Mouse (Mus musculus): ENCODE measurements around the gene Rhbdd2.
A peak's percentile ranks its signal among the peaks of the same experiment; 100 is the strongest.
"Not testable (repeated sequence)": the region's sequence is repeated elsewhere in the genome, so short reads cannot be mapped to it uniquely, and the experiment has no call there.

Gene Rhbdd2

DNA sequence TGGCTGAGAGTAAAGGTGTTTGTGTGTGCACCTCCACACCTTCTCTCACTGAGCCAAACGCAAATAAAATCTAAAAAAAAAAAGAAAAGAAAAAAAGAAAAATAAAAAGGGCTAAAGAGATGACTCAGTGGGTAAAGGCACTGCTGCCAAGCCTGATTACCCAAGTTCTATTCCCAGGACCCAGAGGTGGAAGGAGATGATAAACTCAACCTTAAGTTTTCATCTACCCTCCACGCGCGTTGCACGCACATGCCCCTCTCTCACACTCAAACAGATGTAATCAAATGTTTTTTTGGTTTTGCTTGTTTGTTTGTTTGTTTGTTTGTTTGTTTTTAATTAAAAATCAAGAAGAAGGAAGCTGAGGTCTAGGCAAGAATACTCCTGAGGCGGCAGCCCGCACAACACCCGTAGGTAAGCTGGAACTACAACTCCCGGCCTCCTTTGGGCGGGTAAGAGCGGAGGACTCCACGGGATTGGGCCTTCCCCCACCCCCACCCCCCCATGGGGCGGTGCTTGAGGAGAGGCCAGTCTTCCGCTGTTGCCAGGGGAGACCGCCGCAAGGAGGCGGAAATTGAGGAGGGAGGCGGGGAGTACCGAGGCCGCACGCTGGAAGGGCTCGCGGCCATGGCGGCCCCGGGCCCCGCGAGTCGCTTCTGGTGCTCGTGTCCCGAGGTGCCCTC, at the start of gene Rhbdd2:
Rhbdd2 (plus strand) TSS at position 502 of the 680 bp plus-strand sequence.
- DNase-seq (ENCODE audit: low spot score): peak; percentile 96

DNA sequence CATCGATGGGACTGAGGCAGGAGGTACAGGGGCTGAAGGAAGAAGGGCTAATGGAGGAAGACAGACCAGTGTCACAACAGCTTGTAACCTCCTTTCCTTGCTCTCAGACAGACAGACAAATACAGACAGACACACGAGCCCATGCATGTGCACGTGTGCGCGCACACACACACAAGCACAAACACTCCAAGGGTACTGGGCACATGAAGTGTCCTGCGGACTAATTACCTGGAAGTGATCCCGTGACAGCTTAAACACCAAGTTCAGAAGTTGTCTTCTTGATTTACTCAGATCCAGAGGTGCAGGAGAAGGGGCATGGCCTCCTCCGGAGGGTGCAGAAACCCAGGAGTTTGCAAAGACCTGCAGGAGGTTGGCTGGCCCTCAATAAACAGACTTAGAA, 46.7 kb upstream of the Rhbdd2 start:
- no peak for DNase-seq (ENCODE audit: low spot score)

DNA sequence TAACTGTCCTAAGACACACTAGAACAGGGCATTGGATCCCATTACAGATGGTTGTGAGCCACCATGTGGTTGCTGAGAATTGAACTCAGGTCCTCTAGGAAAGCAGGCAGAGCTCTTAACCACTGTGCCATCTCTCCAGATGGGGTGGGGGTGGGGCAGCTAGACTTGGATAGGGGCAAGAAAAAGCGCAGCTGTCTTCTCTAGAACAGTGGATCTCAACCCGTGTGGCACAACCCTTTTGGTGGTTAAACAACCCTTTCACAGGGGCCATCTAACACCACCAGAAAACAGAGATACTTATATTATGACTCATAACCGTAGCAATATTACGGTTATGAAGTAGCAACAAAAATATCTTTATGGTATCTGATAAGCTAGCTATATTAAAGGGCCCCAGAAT, 44.7 kb upstream of the Rhbdd2 start:
- no peak for DNase-seq (ENCODE audit: low spot score)

DNA sequence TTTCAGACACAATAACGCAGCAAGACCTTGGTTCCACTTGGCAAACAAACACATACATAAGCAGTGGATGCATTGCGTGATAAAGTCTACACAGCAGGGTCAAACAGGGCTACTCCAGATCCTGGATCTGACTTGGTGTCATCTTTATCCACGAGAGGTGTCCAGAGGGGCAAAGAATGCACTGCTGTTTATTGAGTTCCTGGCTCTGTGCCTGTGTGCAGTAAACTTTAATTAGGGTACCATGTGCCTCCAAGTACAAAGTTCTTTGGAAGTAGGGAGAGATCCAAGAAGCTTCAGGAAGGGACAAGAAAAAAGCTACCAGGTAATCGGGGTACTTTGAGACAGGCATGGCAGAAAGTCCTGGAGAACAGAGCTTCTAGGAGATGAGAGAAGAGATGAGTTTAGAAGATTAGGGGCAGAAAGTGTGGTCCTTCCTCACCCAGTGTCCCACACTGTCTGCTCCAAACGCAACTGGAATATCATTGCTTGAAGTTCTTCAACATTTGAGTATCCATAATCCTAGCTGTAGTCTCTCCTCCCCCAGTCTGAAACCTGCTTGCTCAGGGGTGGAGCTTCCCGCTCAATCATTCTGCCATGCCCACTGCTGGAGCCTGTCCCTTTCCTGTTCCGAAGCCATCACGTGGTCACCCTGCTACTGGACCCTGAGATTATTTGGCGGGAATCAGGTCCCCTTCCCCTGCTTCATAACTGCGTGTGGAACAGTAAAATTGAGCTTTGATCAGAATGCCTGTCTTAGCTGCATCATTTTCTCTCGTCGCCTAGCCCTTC, 42.2 kb upstream of the Rhbdd2 start:
- no peak for DNase-seq (ENCODE audit: low spot score)

DNA sequence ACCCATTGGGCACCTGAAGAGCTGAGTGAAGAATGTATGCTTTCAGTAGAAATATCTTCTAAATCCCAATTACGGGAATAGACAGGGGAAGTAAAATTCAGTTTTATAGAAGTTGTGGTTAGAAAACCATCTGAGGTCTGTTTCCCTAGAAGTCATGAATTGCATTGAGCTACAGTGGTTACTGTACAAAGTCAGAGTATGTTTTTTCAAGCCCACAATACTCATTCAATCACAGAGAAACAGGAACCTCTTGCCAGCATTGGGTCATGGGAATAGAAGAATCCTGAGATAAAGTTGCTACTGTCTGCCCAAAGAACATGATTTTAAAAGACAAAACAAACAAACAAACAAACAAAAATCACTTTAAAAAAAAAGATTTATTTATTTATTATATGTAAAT, 27.8 kb upstream of the Rhbdd2 start:
- not testable (repeated sequence) for DNase-seq (ENCODE audit: low spot score)

DNA sequence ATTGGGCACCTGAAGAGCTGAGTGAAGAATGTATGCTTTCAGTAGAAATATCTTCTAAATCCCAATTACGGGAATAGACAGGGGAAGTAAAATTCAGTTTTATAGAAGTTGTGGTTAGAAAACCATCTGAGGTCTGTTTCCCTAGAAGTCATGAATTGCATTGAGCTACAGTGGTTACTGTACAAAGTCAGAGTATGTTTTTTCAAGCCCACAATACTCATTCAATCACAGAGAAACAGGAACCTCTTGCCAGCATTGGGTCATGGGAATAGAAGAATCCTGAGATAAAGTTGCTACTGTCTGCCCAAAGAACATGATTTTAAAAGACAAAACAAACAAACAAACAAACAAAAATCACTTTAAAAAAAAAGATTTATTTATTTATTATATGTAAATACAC, 25.7 kb upstream of the Rhbdd2 start:
- not testable (repeated sequence) for DNase-seq (ENCODE audit: low spot score)

DNA sequence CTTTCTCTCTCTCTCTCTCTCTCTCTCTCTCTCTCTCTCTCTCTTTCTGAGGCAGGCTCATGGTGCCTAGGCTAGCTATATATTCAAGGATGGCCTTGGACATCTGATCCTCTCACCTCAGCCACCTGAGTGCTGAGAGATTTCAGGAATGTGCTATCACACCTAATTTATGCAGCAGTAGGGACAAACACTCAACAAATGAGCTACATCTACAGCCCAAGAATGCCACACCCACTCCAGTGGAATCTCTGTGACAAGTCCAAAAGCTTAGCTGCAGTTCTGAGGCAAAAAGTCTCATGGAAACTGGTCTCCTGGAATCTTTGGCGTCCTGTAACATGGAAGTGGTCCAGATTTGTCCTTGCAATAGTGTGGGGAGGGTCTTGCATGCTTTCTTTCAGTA, 24.8 kb upstream of the Rhbdd2 start:
- no peak for DNase-seq (ENCODE audit: low spot score)

DNA sequence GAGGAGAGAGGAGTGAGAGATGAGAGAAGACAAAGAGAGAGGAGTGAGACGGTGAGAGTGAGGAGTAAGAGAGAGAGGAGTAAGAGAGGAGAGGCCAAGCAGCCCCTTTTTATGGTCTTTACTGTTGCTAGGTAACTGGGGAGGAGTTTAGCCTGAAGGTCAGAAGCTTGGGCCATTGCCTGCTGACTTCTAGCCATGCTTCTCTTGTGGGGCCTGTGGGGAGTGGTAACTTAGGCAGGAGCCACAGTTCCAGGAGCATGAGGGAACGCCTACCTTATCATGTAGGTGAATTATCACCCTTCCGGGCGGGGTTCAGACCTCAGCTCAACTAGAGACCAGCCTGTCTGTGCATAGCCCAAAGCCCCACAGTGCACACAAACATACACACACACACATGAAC, 22.6 kb upstream of the Rhbdd2 start:
- DNase-seq (ENCODE audit: low spot score): no peak

DNA sequence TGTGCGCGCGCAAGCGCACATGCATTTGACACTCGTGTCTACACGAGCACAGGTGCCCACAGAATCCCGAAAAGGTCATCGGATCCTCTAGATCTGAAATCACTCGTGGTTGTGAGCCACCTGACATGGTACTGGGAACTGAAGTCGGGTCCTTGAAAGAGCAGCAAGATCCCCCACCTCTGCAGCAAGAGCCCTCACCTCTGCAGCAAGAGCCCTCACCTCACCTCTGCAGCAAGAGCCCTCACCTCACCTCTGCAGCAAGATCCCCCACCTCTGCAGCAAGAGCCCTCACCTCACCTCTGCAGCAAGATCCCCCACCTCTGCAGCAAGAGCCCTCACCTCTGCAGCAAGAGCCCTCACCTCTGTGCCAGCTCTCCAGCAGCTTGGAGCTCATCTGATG, 12.7 kb upstream of the Rhbdd2 start:
- not testable (repeated sequence) for DNase-seq (ENCODE audit: low spot score)

DNA sequence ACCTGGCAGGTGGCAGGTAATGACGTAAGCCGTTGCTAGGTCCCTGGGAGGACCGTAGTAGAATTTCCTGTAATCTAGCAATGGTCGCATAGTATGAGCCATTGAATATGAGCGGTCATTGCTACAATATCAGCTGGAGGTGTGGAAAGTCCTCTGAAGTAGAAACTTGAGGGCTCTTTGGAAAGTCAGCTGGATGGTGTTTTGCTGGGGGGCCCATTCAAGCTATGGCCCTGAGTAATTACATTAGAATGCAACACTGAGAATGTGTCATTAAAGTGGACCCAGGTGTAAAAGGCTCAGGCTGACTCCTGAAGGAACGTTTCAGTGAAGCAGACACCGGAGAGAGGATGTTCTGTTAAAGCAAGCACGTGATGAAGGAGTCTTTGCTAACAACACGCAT, 11.9 kb upstream of the Rhbdd2 start:
- DNase-seq (ENCODE audit: low spot score): no peak

DNA sequence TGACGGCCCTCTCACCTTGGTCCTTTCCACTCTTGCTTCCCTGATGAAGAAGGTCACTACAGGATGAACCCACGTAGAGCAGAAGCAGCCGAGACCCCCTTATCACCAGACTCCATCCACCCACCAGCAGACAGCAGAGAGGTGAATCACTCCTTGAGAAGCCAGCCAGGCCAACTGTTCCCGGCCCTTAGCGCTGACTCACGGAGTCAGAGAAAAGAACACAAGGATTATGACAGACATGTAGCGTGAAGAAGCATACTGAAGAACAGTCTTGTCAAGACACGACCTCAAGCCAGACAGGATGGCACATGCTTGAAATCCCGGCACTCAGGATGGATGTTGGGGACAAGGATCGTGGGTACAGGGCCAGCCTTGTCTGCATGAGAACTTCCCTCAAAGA, 10.7 kb upstream of the Rhbdd2 start:
- no peak for DNase-seq (ENCODE audit: low spot score)

DNA sequence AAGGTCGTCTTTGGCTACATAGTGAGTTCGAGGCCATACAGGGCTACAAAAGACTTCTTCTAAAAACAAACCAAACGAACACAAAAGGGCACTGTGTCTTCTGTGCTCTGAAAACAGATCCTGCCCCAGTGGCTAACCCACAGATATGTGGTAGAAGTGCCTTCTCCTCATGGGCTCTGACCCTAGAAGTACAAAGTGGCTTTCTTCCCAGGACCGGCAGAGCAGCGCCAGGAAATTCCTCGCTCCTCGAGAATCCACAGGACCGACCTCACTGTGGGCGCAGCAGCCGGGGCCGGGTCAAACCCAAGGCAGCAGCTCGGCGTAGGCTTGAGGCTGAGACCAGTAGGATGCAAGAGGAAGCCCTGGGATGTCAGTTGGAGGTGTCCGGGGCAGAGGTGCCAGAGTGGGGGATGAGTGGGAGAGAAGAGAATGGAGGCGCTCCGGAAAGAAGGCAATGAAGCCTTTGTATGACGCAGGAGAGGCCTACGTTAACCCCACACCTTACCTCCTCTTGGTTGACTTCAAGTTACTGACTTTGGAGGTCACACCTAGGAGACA, 9.3 kb upstream of the Rhbdd2 start:
- no peak for DNase-seq (ENCODE audit: low spot score)

DNA sequence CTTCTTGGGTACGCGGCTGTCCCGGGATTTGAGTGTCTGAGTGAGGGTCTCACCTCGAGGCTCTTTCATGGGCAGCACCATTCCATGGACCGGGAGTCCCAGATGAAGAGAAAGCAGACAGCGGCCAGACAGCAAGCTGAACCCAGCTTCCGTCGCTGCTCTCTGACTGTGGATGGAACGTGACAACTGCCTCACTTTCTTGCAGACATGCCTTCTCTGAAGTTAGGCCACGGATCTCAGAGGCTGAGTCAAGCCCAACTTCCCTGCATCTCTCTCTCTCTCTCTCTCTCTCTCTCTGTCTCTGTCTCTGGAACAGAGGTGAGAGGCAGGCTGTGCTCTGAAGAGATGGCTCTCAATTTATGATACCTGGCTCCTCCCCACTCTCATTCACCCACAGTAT, 3.5 kb upstream of the Rhbdd2 start:
- peak; percentile 21 for DNase-seq (ENCODE audit: low spot score)

DNA sequence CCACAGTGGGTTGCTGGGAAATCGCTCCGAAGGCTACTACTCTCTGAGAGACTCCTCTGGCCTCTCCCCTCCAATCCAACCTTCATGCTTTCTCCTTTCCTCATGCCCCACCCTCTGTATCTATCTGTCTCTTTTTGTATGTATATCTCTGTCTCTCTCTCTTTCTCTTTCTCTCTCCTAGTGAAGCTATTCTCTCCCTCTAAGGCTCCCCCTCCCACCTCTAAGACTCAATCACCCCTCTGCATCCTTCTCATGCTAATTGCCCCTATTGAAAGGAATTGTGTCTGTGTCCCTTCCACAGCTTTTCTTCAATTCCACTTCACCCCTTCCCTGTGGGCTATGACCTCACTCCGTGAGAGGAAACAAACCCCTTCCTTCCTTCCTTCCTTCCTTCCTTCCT, 3.0 kb upstream of the Rhbdd2 start:
- no peak for DNase-seq (ENCODE audit: low spot score)

DNA sequence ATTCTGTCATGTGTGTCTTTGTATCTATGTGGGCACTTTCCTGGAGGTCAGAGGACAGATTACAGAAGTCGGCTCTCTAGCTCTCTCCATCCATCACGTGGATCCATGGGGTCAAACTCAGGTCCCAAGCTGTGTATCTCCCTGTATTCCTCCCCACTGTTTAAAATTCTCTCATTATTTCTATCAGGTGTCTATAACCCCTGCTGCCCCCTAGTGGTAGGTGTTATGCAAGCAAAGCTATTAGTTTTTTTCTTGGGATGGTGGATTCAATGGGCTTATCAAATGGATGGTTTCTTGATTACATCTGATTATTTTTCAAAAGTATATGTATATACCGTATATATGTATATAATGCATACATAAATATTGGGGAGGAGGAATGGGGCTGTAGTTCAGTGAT, 1.8 kb upstream of the Rhbdd2 start:
- peak; percentile 88 for DNase-seq (ENCODE audit: low spot score)

DNA sequence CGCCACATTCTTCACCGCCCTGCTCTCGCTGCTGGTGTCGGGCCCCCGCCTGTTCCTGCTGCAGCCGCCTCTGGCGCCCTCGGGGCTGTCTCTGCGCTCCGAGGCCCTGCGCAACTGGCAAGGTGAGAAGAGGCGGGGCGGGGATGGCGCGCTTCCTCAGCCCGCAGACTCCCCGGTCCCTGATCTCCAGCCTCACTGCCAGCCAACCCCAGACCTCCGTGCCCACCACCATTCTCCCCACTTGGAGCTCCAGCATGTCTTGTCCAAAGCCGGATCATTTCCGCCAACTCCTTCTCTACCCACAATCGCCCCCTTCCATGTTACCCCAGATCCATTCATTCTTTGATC, 353 bp downstream of the Rhbdd2 start:
- DNase-seq (ENCODE audit: low spot score): no peak

DNA sequence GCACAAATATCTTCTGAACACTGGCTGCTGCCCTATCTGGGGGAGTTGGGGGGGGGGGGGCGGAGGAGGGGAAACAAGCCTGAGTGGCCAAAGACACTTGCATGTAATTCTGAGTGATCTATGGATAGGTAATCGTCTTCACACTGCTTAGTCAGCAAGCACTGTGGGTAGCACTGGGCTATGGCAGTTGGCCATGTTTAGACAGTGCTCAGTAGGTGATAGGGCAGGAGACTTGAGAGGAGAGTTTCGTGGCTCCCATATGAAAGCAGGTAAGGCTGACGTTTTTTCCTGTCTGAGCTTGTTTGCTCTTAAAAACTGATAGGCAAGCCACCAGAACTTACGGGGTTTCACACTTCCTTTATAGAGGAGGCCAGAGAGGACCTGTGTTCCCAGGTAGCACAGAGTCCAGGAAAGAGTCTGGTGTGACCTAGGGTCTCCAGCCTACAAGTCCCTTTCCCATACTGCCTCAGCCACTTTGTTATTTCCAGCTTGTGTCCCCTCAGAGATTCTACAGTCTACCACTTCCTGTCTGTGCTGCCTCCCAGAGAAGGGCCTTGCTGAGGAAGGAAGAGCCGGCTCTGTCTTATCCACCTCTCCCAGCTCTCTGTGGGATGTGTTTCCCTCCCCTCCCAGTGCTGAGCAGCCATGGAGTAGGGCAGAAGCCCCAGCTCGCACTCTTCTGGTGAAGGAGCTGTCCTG, 7.5 kb downstream of the Rhbdd2 start:
- DNase-seq (ENCODE audit: low spot score): no peak

DNA sequence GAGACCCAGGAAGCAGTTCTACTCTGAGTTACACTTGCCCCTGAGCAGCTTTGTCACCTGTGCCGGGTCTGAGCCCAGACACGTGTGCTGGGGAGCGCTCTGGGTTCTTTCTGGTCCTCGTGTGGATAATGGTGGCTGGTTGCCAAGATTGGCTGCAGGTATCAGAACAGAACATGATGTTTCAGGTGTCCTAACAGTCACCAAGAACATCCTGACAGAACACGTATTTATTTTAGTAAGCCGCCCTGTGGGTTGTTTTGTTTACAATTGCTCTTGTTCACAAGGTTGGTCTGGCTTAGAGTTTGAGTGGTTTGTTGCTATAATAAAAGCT, 8.0 kb downstream of the Rhbdd2 start:
- no peak for DNase-seq (ENCODE audit: low spot score)

DNA sequence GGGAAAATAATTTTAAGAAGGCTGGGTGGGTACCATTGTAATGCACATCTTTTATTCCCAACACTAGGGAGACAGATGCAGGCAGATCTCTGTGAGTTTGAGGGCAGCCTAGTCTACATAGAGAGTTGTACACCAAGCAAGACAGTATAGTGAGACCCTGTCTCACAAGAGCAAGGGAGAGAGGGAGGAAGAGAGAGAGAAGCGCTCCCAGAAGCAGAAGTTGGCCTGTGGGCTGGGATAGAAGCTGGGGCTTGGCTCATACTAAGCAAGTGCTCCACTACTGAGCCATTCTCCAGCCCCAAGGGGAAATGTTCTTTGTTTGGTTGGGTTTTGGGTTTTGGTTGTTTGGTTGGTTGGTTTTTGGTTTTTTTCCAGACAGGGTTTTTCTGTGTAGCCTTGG, 8.6 kb downstream of the Rhbdd2 start:
- DNase-seq (ENCODE audit: low spot score): no peak

DNA sequence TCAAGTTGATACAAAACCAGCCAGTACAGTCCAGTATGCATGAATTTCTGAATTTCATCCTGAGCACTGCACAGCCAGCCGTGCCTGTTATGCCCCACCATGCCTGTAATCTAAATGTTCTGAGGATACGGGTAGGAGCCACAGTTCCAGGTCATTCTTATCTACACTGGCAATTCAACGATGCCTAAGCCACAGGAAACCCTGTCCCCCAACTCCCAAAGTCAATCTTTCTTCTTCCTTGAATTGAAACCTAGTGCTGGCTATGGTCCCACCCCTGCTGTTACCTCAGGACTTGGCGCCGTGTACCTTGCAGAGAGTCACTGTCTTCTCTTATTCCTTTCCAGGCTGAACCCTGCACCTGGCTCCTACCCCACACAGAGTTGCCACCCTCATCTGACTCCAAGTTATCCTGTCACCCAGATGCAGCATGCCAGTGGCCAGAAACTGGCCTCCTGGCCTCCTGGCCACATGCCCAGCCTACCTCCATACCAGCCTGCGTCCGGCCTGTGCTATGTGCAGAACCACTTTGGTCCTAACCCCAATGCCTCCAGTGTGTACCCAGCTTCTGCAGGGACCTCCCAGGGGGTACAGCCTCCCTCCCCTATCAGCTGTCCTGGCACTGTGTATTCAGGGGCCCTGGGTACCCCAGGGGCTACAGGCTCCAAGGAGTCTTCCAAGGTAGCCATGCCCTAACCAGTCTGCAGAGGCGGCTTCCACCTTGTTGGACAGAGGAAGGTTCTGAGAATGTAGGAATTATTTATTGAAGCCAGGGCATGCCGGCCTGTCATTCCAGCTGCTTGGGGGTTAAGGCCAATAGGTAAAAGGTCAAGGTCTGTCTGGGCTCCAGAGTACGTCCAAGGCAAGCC, 10.5 kb downstream of the Rhbdd2 start:
- DNase-seq (ENCODE audit: low spot score): no peak

DNA sequence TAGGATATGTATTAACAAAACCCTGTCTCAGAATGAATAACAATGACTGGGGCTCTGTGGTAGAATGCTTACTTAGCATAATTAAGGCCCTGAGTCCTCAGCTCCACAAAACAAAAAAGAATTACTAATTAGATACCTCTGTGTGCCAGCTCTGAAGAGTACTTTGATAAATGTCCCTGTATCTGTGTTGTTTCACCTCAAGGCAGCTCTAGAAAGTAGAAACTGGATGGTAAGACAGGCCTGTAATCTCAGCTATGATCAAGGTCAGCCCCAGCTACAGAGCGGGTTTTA, 11.1 kb downstream of the Rhbdd2 start:
- no peak for DNase-seq (ENCODE audit: low spot score)

DNA sequence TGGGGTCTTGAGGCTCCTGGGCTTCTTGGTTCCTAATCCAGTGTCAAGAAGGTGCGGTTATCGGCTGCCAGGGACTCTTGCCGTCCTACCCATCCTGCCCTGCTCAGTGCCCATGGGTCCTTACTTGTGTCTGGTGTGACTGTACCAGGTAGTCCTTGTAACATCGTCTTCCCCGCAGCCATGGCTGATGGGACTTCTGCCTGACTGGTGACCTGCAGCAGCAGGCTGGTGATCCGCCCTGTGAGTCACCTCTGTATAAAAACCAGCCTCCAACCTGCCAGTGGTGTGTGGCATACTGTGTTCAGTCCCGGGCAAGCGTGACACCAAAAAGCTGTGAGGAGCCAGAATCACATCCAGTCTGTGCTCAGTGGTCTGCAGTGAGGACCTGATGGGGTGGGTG, 11.5 kb downstream of the Rhbdd2 start:
- DNase-seq (ENCODE audit: low spot score): no peak
